Mouse (Mus musculus) T-helper 17 cell (primary cell): Measurements from ENCODE around the gene Cisd2.

Experiments used
- in situ Hi-C, 2 experiments: fragments of 300-600 bp; cut with MboI, MseI; formaldehyde crosslinking; loops; 1 replicate in 1 of 2; 2 replicates in 1 of 2; pipeline ENCODE4 v1.15.1; 2025; ENCODE audit warnings: high pct_unique_total_duplicates in 2 of 2

Gene Cisd2

DNA sequence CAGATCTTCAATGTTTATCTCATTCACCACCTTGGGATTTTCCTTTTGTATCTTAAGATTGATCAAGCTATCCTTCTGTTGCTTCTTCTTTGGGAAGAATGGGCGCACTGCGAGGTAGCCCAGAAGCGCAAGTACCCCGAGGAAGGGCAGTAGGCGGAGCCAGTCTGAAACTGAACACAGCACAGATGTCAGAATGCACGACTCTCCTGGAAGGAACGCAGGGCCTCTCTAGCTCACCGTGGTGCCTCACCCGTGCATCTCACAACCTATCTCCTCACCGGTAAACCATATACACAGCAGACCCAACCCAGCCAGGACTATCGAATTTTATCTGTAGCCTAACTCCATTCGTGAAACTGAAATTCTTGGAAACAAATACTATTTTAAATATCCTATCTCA is 12.7 kb downstream of the Cisd2 start:
- in situ Hi-C loops, result no loop called here

DNA sequence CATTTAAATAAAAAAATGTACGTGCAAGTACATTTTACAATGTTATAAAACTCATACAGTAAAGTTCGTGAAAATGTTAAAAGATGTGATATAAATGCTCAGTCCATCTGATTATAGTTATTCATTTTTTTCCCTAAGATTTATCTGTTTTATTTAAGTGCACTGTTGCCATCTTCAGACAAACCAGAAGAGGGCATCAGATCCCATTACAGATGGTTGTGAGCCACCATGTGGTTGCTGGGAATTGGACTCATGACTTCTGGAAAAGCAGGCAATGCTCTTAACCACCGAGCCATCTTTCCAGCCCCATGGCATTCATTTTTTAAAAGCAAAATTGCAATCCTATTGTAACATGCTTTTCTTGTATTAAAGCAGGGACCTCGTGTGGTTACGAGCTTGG is 14.5 kb downstream of the Cisd2 start:
- in situ Hi-C loops, result no loop called here

DNA sequence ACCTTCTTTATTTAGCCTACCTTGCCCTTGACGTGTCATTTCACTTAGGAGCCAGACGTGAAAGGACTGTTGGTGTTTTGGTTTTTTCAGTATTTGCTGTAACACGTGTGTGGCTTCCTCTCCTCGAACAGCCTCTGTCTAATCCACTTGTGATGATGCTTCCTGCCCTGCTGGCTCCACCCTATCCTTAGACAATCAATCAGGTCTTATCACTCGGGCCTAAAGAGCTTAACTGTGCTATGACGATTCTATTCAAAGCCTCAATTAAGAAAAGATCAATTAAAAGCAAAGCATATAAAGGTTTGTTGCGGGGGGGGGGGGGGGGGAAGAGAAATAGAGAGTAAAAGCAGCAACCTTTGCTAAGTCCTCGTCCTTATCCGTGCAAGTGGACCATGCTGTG is 16.4 kb downstream of the Cisd2 start:
- in situ Hi-C loops, result no loop called here

DNA sequence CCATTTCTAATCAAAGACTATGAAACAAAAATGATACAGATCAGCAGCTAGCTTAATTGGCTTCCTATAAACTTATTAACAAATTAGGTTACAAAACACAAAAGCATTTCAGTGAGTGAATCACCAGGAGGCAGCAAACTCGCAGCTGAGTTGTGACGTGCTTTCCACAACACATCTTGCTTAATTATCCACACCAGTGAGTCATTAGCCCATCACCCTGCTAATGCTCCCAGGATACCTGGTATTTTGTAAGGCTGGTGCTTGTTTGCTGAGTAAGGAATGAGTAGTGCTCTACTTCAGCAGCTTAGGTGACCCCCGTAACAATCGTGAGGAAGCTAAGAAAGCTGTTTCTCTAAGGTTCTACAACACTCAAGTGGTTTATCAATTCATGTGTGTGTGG is 19.1 kb downstream of the Cisd2 start:
- in situ Hi-C loops, result loop anchor here in 1 of 2 experiments (5.0 kb wide), 1 partner anchor 112 kb away; no protein-coding TSS in a partner anchor

DNA sequence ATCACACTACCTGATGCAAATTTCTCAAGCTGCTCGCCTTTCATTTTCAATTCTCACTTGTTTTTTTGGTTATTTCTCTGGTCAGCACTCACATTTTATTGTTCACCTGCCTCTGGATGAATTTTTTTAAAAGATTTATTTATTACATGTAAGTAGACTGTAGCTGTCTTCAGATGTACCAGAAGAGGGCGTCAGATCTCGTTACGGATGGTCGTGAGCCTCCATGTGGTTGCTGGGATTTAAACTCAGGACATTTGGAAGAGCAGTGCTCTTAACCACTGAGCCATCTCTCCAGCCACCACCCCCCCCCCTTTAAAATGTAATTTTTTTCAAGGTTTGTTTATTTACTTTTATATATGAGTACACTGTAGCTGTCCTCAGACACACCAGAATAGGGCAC is 19.9 kb downstream of the Cisd2 start:
- in situ Hi-C loops, result loop anchor here in 1 of 2 experiments (5.0 kb wide), 1 partner anchor 112 kb away; no protein-coding TSS in a partner anchor

DNA sequence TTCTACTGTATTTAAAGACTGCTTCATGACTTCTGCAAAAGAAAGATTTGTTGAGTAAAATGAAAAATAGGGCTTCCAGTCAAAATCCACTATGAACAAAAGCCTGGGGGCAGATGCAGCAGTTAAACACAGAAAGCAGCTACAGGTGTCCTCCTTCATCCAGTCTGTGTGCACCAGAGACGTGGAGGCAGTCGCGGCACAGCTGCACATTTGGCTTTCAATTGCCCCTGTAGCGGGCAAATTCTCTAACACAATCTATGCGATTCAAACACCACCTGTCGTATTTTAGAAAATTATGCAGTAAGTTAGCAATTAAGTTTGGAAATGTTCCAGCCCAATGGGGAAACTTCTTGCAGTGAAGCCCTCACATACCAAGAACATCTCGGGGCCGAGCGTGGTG is 20.5 kb downstream of the Cisd2 start:
- in situ Hi-C loops, result loop anchor here in 1 of 2 experiments (5.0 kb wide), 1 partner anchor 111 kb away; no protein-coding TSS in a partner anchor

DNA sequence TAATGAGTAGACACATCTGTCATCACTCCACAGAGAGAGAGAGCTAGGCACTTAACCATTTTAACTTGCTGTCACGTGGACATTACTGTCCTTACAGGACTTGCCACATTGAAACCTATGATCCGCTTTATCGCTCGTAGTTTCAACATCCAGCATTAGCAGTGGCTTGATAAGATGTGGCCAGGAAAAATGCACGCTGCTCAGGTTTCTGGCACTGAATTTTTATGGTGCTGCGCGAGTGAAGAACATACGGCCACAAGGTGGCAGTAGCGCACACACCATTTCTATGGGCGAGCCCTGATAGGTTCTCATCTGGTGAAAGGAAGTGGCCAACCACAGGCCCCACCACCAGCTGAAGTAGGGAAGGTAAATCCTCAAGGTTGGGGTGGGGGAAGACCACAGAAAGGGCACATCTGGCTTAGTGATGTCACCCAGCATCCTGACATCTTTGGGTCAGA is 21.5 kb downstream of the Cisd2 start:
- in situ Hi-C loops, result loop anchor here in 1 of 2 experiments (5.0 kb wide), 1 partner anchor 110 kb away; no protein-coding TSS in a partner anchor

DNA sequence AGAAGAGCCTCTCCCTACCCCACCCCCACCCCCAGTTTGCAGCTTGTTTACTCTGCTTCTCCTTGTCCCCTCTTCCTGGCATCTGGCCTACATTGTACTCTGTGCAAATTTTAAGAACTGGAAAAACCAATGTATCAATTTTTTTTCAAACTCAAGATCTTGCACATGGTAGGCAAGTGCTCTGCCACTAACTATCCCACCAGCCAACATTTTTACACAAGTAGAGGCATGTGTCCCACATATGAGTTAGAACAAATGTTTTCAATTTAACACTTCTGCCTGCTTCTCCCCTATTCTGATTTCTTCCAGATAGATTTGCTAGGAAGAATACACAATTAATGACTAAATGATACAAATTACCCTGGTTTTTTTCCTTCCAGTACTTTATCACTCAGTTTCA is 26.6 kb downstream of the Cisd2 start:
- in situ Hi-C loops, result loop anchor here in 1 of 2 experiments (5.0 kb wide), 1 partner anchor 105 kb away; no protein-coding TSS in a partner anchor

DNA sequence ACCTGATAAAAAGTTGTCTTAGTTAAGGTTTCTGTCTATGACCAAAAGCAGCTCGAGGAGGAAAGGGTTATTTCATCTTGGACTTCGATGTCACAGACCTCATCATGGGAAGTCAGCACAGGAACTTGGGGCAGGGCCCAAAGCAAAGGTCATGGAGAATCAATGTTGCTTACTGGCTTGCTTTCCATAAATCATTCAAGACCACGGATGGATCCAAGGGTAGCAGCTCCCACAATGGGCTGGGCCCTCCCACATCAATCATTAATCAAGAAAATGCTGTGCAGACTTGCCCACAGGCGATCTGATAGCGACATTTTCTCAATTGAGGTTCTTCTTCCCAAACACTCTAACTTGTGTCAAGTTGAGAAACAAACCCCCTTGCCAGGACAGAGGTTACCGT is 27.6 kb downstream of the Cisd2 start:
- in situ Hi-C loops, result loop anchor here in 1 of 2 experiments (5.0 kb wide), 1 partner anchor 104 kb away; no protein-coding TSS in a partner anchor

DNA sequence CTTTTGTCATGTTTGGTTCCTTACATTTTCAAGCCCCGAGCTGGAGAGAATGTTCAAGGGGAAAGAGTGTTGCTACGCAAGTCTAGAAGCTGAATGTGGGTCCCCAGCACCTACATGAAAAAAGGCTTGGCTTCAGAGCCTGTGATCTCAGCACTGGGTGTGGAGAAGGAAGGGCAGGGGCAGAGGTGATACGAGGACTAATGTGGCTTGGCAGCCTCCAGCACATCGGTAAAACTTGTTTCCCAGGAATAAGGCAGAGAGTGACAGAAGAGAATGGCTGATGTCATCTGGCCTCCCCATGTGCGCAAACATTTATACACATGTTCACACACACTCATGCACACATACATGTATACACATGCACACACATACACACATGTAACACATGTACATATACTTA is 28.6 kb downstream of the Cisd2 start:
- in situ Hi-C loops, result loop anchor here in 1 of 2 experiments (5.0 kb wide), 1 partner anchor 103 kb away; no protein-coding TSS in a partner anchor

DNA sequence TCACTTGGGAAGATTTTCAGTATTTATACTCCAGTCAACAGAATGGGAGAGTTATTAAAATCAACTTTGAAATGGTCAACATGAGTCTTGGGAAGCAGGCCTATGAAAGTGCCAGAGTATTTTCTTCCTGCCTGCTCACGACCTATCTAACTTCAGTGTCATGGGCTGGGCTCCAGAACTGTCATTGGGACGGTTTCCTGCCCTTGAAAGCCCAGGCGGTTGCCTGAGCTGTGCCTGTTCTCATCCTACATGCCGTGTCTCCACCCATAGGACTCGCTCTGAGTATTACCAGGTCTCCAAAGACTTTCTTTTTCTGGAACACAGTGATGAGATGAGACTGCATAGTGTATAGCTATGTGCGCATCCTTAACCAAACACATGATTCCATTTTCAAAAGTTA is 30.5 kb downstream of the Cisd2 start:
- in situ Hi-C loops, result loop anchor here in 1 of 2 experiments (5.0 kb wide), 1 partner anchor 114 kb away; no protein-coding TSS in a partner anchor

DNA sequence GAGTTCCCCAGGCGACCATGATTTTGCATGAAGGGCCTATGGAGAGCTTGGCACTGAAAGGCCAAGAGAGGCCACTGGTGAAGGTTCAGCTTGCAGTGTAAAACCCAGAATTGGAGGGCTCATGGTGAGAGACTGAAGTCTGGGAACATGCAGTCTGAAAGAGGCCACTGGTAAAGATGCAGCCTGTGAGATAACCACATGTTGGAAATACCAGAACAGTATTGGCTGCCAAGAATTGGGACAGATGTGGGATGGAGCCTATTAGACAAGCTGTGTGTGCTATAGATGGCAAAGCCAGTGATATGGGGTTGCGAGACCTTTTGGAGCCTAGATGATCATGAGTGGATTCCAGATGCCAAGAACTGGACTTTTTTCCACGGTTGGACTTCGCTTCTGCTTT is 43.9 kb downstream of the Cisd2 start:
- in situ Hi-C loops, result no loop called here

DNA sequence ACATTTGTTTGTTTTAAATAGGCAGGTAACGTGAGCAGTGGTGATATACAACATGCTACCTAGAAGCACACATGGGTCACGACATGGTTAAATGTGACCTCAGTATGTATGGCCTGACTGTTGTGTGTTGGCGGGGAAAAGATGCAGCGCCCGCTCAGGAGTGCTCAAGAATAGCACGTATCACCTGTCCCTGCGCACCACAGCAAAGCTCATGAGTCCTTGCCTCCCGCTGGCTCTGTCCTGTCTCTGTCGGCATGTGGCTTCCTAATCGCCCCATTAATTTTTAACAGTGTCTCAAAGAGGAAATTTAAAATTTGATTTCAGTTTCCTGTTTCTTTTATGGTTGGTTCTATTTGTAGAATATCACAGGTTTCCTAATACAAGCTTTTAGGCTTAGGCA is 46.3 kb downstream of the Cisd2 start:
- in situ Hi-C loops, result no loop called here

DNA sequence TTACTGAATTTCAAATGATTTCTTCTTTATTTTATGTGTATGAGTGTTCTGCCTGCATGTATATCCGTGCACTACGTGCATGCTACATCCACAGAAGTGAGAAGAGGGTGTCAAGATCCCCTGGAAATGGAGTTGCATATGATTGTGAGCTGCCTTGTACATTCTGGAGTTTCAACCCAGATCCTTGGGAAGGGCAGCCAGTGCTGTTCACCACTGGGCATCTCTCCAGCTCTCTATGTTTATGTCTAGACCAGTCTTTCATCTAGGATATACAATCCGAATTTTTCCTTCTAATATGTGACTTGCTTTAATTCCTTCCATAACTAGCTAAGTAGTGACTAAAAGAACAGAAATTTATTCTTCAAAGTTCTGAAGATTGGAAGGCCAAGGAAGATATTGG is 47.9 kb downstream of the Cisd2 start:
- in situ Hi-C loops, result no loop called here

DNA sequence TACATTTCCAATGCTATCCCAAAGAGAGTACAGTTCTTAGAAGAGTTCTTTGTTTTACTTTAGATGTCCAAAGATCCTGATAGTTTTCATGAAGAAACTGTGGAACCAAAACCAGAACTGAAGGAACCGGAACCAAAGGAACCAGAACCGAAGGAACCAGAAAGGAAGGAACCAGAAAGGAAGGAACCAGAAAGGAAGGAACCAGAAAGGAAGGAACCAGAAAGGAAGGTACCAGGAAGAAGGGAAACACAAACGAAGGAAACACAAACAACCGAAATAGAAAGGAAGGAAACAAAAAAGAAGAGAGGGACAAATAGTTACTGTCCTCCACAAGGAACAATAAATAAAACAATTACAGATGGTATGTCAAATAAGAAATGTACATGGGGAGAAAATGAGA is 66.3 kb downstream of the Cisd2 start:
- in situ Hi-C loops, result loop anchor here in 1 of 2 experiments (25.0 kb wide), 1 partner anchor 730 kb away; no protein-coding TSS in a partner anchor
